Mouse (Mus musculus) CH12.LX (cell line): ENCODE data around the gene Fat2.

Experiments
- CTCF ChIP-seq, 2 experiments: IDR thresholded peaks in 1 of 2; conservative IDR thresholded peaks in 1 of 2; 2 replicates each; pipeline ENCODE4 v1.5.1; 2011 to 2012; ENCODE audit warnings: low read depth in 2 of 2, low read length in 2 of 2, improper control_type of control experiment in 1 of 2, inconsistent platforms in 1 of 2, mild to moderate bottlenecking in 1 of 2, moderate library complexity in 1 of 2
- HCFC1 ChIP-seq: IDR thresholded peaks from 2 replicates; pipeline ENCODE4 v1.6.1; 2012; ENCODE audit warnings: low read depth, mild to moderate bottlenecking, inconsistent platforms, low read length, improper control_type of control experiment
- MAFK ChIP-seq: IDR thresholded peaks from 2 replicates; pipeline ENCODE4 v1.6.1; 2011; ENCODE audit warnings: low read length, improper control_type of control experiment; ENCODE audit not compliant: insufficient replicate concordance

DNA sequence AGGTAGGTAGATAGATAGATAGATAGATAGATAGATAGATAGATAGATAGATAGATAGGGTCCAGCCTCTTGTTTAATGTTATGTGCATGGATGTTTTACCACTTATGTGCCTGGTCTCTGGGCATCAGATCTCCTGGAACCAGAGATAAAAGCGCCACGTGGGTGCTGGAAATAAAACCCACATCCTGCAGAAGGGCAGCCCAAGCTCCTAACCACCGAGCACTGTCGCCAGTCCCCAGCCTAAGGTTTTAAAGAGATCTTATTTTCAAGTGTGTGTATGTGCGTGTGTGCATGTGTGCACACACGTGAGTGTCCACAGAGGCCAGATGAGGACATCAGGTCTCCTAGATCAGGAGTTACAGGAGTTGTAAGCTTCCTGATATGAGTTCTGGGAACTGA is 105.3 kb downstream of the Fat2 start:
- no peak for TF ChIP-seq HCFC1
- TF ChIP-seq CTCF (conservative IDR thresholded peaks at IDR 0.05 in 1 of 2, IDR thresholded peaks at IDR 0.05 in 1 of 2; ENCODE audit: low read depth in 2 of 2, low read length in 2 of 2), result no peak
- TF ChIP-seq MAFK, result no peak
